Mouse (Mus musculus) heart, postnatal 0 days (tissue): ENCODE results near the gene Arpc3. TPM values are rescaled to one million over a fixed set of nuclear protein-coding genes. Genes with fewer than 3 reads are reported as not detected.
A peak's percentile ranks its signal among the peaks of the same experiment; 100 is the strongest.

ENCODE experiments used
- ATAC-seq: fragments of 200-750 bp; cut with Nextera tagmentation; 2 replicates; pipeline ENCODE4 v1.8.0; 2017; ENCODE audit warnings: low read depth, moderate number of reproducible peaks, moderate library complexity; ENCODE audit not compliant: insufficient read depth
- DNase-seq: peaks from one replicate; pipeline ENCODE4 v3.0.0-alpha.2; 2016; ENCODE audit warnings: low spot score
- H3K27ac ChIP-seq: fragments of 300-500 bp; sonication (generic); 2 replicates; pipeline ENCODE4 v1.5.1; 2014; ENCODE audit warnings: low read depth, mild to moderate bottlenecking
- H3K27me3 ChIP-seq: fragments of 300-500 bp; sonication (generic); 2 replicates; pipeline ENCODE4 v1.6.1; 2014; ENCODE audit warnings: low read length, mixed read lengths; ENCODE audit not compliant: control insufficient read depth, insufficient read depth
- H3K36me3 ChIP-seq: fragments of 300-500 bp; sonication (generic); replicated peaks from 2 replicates; pipeline ENCODE4 v1.6.1; 2014; ENCODE audit warnings: low read length, mixed read lengths; ENCODE audit not compliant: control insufficient read depth, insufficient read depth
- H3K4me1 ChIP-seq: fragments of 300-500 bp; sonication (generic); 2 replicates; pipeline ENCODE4 v1.6.1; 2014; ENCODE audit warnings: antibody characterized with exemption; ENCODE audit not compliant: control insufficient read depth, insufficient read depth
- H3K4me2 ChIP-seq: fragments of 300-500 bp; sonication (generic); 2 replicates; pipeline ENCODE4 v1.6.1; 2014; ENCODE audit warnings: low read depth, mild to moderate bottlenecking, low read length, moderate library complexity
- H3K4me3 ChIP-seq: fragments of 300-500 bp; sonication (generic); 2 replicates; pipeline ENCODE4 v1.5.1; 2014; ENCODE audit warnings: low read depth, low read length
- H3K9ac ChIP-seq: fragments of 300-500 bp; sonication (generic); replicated peaks from 2 replicates; pipeline ENCODE4 v1.6.1; 2014; ENCODE audit warnings: low read depth, low read length, mixed read lengths
- H3K9me3 ChIP-seq: fragments of 300-500 bp; sonication (generic); replicated peaks from 2 replicates; pipeline ENCODE4 v1.6.1; 2016; ENCODE audit warnings: low read length; ENCODE audit not compliant: control insufficient read depth
- CTCF ChIP-seq: IDR thresholded peaks from 2 replicates; pipeline ENCODE4 v1.5.1; 2016; ENCODE audit warnings: antibody characterized with exemption, control low read depth, low read depth
- EP300 ChIP-seq: IDR thresholded peaks from 2 replicates; pipeline ENCODE4 v1.6.1; 2016; ENCODE audit warnings: antibody characterized with exemption, low read depth
- WGBS: fragments of 180-500 bp; shearing (Covaris S2); extraction: QIAGEN DNeasy Blood & Tissue Kit; methylation state at CpG from one replicate; pipeline ENCODE4 v1.1.7; 2014; 5-methylcytosine and 5-hydroxymethylcytosine counted together
- polyA plus RNA-seq: library from polyadenylated mRNA; unstranded; fragments of >200 nt; fragmentation: Nextera tagmentation; extraction: Ambion mirVana; gene quantifications from 2 replicates; pipeline ENCODE4 v1.2.1, GENCODE M21; 2015
- total RNA-seq: library from RNA; depleted of rRNA; stranded (reverse); fragments of >200 nt; gene quantifications from 2 replicates; pipeline ENCODE4 v1.2.3, GENCODE M21; 2014; ENCODE audit warnings: low replicate concordance

Gene Arpc3
- total and polyA plus RNA-seq, 2 experiments from 2014 or later: 106 to 157 TPM

- Histone ChIP-seq H3K4me3 (no peak overlapping the region), H3K36me3 (peaks cover 62% of the 10 kb centered on the region), H3K27me3 (no peaks in the 10 kb centered on the region), H3K27ac (no peak overlapping the region), H3K4me2 (no peak overlapping the region), H3K4me1 (no peaks in the 10 kb centered on the region), H3K9me3 (no peaks in the 10 kb centered on the region), H3K9ac (no peak overlapping the region)
- no peak for ATAC-seq
- DNase-seq: no peak
- TF ChIP-seq EP300 (no peak), CTCF (no peak)
- WGBS: 87% methylated on average over 11 of the region's 11 CpGs
Measured at GRCm38 (mm10) chr5:122445051-122445610, 53.5 kb downstream of the Arpc3 start.

GRCm38 (mm10) chr5:122447857-122448256 lies 56.2 kb downstream of the Arpc3 start:
- Histone ChIP-seq H3K27ac (no peak overlapping the region), H3K4me1 (no peaks in the 10 kb centered on the region), H3K27me3 (no peaks in the 10 kb centered on the region), H3K9me3 (no peaks in the 10 kb centered on the region), H3K4me3 (no peak overlapping the region), H3K36me3 (peaks cover 45% of the 10 kb centered on the region), H3K4me2 (no peak overlapping the region), H3K9ac (no peak overlapping the region)
- 77% methylated on average over 8 of the region's 8 CpGs for WGBS
- no peak for TF ChIP-seq EP300
- TF ChIP-seq CTCF: no peak
- DNase-seq (no peak), ATAC-seq (no peak)

GRCm38 (mm10) chr5:122448869-122449268 lies 57.2 kb downstream of the Arpc3 start:
- H3K27me3 ChIP-seq: no peaks in the 10 kb centered on the region
- no peak overlapping the region for H3K4me3 ChIP-seq
- WGBS: 66% methylated on average over 5 of the region's 5 CpGs
- H3K9me3 ChIP-seq: no peaks in the 10 kb centered on the region
- no peak for DNase-seq
- H3K4me2 ChIP-seq: no peak overlapping the region
- no peak overlapping the region for H3K27ac ChIP-seq
- no peaks in the 10 kb centered on the region for H3K4me1 ChIP-seq
- ATAC-seq: no peak
- TF ChIP-seq EP300: no peak
- TF ChIP-seq CTCF: peak; percentile 14
- H3K9ac ChIP-seq: no peak overlapping the region
- H3K36me3 ChIP-seq: peaks cover 45% of the 10 kb centered on the region

- peaks cover 45% of the 10 kb centered on the region for H3K36me3 ChIP-seq
Measured at GRCm38 (mm10) chr5:122449946-122450345, 58.3 kb downstream of the Arpc3 start.

GRCm38 (mm10) chr5:122450913-122451317 lies 59.2 kb downstream of the Arpc3 start:
- peak overlapping the region; percentile 77 for H3K27ac ChIP-seq

More at GRCm38 (mm10) chr5:122449946-122450345, 58.3 kb downstream of the Arpc3 start:
- WGBS: 57% methylated on average over 7 of the region's 7 CpGs
- Histone ChIP-seq H3K9me3 (no peaks in the 10 kb centered on the region), H3K9ac (no peak overlapping the region), H3K4me1 (no peaks in the 10 kb centered on the region), H3K27ac (no peak overlapping the region), H3K27me3 (no peaks in the 10 kb centered on the region), H3K4me2 (no peak overlapping the region), H3K4me3 (no peak overlapping the region)
- DNase-seq (no peak), ATAC-seq (no peak)
- TF ChIP-seq CTCF: no peak
- TF ChIP-seq EP300: no peak

GRCm38 (mm10) chr5:122451324-122451723 lies 59.6 kb downstream of the Arpc3 start:
- 54% methylated on average over 5 of the region's 5 CpGs for WGBS
- Histone ChIP-seq H3K4me3 (no peak overlapping the region), H3K27ac (peak overlapping the region; percentile 77), H3K9me3 (no peaks in the 10 kb centered on the region), H3K36me3 (peaks cover 46% of the 10 kb centered on the region), H3K27me3 (no peaks in the 10 kb centered on the region), H3K4me2 (no peak overlapping the region), H3K4me1 (no peaks in the 10 kb centered on the region), H3K9ac (no peak overlapping the region)
- no peak for TF ChIP-seq EP300
- no peak for TF ChIP-seq CTCF
- DNase-seq (no peak), ATAC-seq (peak; percentile 25)

More at GRCm38 (mm10) chr5:122450913-122451317, 59.2 kb downstream of the Arpc3 start:
- Histone ChIP-seq H3K27me3 (no peaks in the 10 kb centered on the region), H3K9ac (no peak overlapping the region), H3K4me1 (no peaks in the 10 kb centered on the region), H3K9me3 (no peaks in the 10 kb centered on the region), H3K36me3 (peaks cover 46% of the 10 kb centered on the region), H3K4me3 (no peak overlapping the region), H3K4me2 (no peak overlapping the region)
- DNase-seq: no peak
- TF ChIP-seq CTCF (no peak; the same call in 1 of the 2 replicates), EP300 (peak; percentile 85; the same call in 1 of the 2 replicates)
- peak; percentile 45 for ATAC-seq
- WGBS: 38% methylated on average over 5 of the region's 5 CpGs
